In genomic region chr3:21524426-21524937, GRCm38 (mm10) we compare ENCODE assay signal across 7 mouse cellular contexts.
DNase-seq lines count a peak whose midpoint lies in the region; ATAC-seq and TF ChIP-seq lines count a peak whose summit lies in the region.

No protein-coding gene starts in this region.

- H3K9ac ChIP-seq in heart, adult 2 months (ENCODE audit: low read depth, low read length), result no peak overlapping the region
- H3K9ac ChIP-seq in kidney, embryonic 15.5 days, result no peak overlapping the region

- TF ChIP-seq CTCF in brain, embryonic 14.5 days (IDR thresholded peaks at IDR 0.05; ENCODE audit: borderline replicate concordance, extremely low read depth, insufficient read depth, insufficient read length), result no peak
- no peak; the same call in 1 of the 2 replicates for TF ChIP-seq CTCF in heart, adult 2 months (IDR thresholded peaks at IDR 0.05)

- DNase-seq in Muller cell, postnatal 12 days (ENCODE audit: inconsistent ontology term), result peak; percentile 84
- peak; percentile 92 for DNase-seq in brain, embryonic 14.5 days (ENCODE audit: low read depth)
- peak; percentile 33 to 52 for DNase-seq in heart, adult 2 months
- DNase-seq in layer of hippocampus, postnatal 10 days (ENCODE audit: low spot score in 2 of 2), result peak; percentile 23 to 39

- H3K9me3 ChIP-seq in kidney, embryonic 15.5 days (replicated peaks), result peaks cover 4% of the 10 kb centered on the region; the same call in 1 of the 2 replicates

- no peak for TF ChIP-seq POLR2A in brain, embryonic 14.5 days (IDR thresholded peaks at IDR 0.05; ENCODE audit: borderline replicate concordance, extremely low read depth, insufficient read depth, insufficient read length, poor library complexity, severe bottlenecking)
- TF ChIP-seq POLR2A in heart, adult 2 months (IDR thresholded peaks at IDR 0.05; ENCODE audit: insufficient read depth, low read depth, low read length), result no peak

- no peak overlapping the region for H3K4me3 ChIP-seq in heart, adult 2 months
- no peak overlapping the region for H3K4me3 ChIP-seq in kidney, embryonic 15.5 days (replicated peaks)

- H3K27ac ChIP-seq in heart, adult 2 months, result no peak overlapping the region
- H3K27ac ChIP-seq in kidney, embryonic 15.5 days, result no peak overlapping the region

- no peaks in the 10 kb centered on the region; the same call in none of the 2 replicates for H3K4me1 ChIP-seq in heart, adult 2 months (ENCODE audit: control insufficient read depth, insufficient read depth, low read length)
- no peaks in the 10 kb centered on the region for H3K4me1 ChIP-seq in kidney, embryonic 15.5 days

- no peak for ATAC-seq in megakaryocyte, adult 5-6 weeks (ENCODE audit: poor library complexity, severe bottlenecking)
- no peak for ATAC-seq in kidney, embryonic 15.5 days (replicated peaks; ENCODE audit: low FRiP score)
- no peak for ATAC-seq in megakaryocyte progenitor cell, adult 5-6 weeks (replicated peaks; ENCODE audit: poor library complexity)

- WGBS in heart, adult 2 months, result 29% methylated on average over 1 of the region's 1 CpGs
- 35% methylated on average over 1 of the region's 1 CpGs for WGBS in kidney, embryonic 15.5 days

- H3K79me2 ChIP-seq in heart, adult 2 months (replicated peaks; ENCODE audit: control insufficient read depth, insufficient read depth, low read length), result no peaks in the 10 kb centered on the region

- TF ChIP-seq EP300 in heart, adult 2 months (IDR thresholded peaks at IDR 0.05; ENCODE audit: insufficient read depth, low read depth, low read length), result no peak

- intact Hi-C loops in heart, adult 2 months (cut with DNase I), result no loop called here

- no peak overlapping the region for H3K4me2 ChIP-seq in kidney, embryonic 15.5 days

- H3K36me3 ChIP-seq in heart, adult 2 months (ENCODE audit: control insufficient read depth, insufficient read depth, low read length), result peaks cover 3% of the 10 kb centered on the region; the same call in 1 of the 2 replicates
- no peaks in the 10 kb centered on the region for H3K36me3 ChIP-seq in kidney, embryonic 15.5 days

- H3K27me3 ChIP-seq in heart, adult 2 months (ENCODE audit: control insufficient read depth, insufficient read depth, low read length), result no peaks in the 10 kb centered on the region
- H3K27me3 ChIP-seq in kidney, embryonic 15.5 days, result no peaks in the 10 kb centered on the region

Comparison
In these comparisons a context has a peak if more than half of its experiments do, and no peak if none do; other contexts are left out.
1. DNase-seq: peak in every context shown above with its lines; median percentile 92 in brain, embryonic 14.5 days; 84 in Muller cell, postnatal 12 days; 42 in heart, adult 2 months; 31 in layer of hippocampus, postnatal 10 days.